Mouse (Mus musculus): ENCODE data around the gene Nln.
A peak's percentile ranks its signal among the peaks of the same experiment; 100 is the strongest.

Gene Nln

GRCm38 (mm10) chr13:104109288-104109815 is at the start of gene Nln, which contains the start of gene Sgtb:
Nln (minus strand) TSS chr13:104109614.
Sgtb (plus strand) TSS chr13:104109741.
- peak; percentile 87 to 88 for DNase-seq

GRCm38 (mm10) chr13:104155686-104156085 is 46.3 kb upstream of the Nln start:
- no peak for DNase-seq

GRCm38 (mm10) chr13:104155106-104155505 is 45.7 kb upstream of the Nln start:
- DNase-seq = no peak

- DNase-seq = no peak
These were observed 44.8 kb upstream of the Nln start for GRCm38 (mm10) chr13:104154180-104154579.

- DNase-seq = no peak
These were observed 36.2 kb upstream of the Nln start for GRCm38 (mm10) chr13:104145646-104146045.

GRCm38 (mm10) chr13:104144871-104145270 is 35.5 kb upstream of the Nln start:
- peak; percentile 25 to 36 for DNase-seq

- DNase-seq = peak; percentile 63 to 87
These were observed 30.2 kb upstream of the Nln start for GRCm38 (mm10) chr13:104139369-104140209.

- no peak for DNase-seq
These were observed 25.2 kb upstream of the Nln start for GRCm38 (mm10) chr13:104134510-104135085.

- no peak for DNase-seq
These were observed 23.1 kb upstream of the Nln start for GRCm38 (mm10) chr13:104132561-104132960.

- peak in 1 of 2 experiments; percentile 24 for DNase-seq
These were observed 14.4 kb upstream of the Nln start for GRCm38 (mm10) chr13:104123662-104124381.

GRCm38 (mm10) chr13:104122078-104122840 is 12.8 kb upstream of the Nln start:
- no peak for DNase-seq

- no peak for DNase-seq
These were observed 5.4 kb upstream of the Nln start for GRCm38 (mm10) chr13:104114827-104115226.

- DNase-seq = no peak
These were observed 4.4 kb upstream of the Nln start for GRCm38 (mm10) chr13:104113782-104114181.

GRCm38 (mm10) chr13:104112266-104112900 is 3.0 kb upstream of the Nln start:
- no peak for DNase-seq

- DNase-seq = no peak
These were observed 1.1 kb upstream of the Nln start for GRCm38 (mm10) chr13:104110526-104110925.

GRCm38 (mm10) chr13:104109816-104110521 is 555 bp upstream of the Nln start:
- DNase-seq = peak; percentile 45 to 61

- DNase-seq = peak in 1 of 2 experiments; percentile 8
These were observed 645 bp downstream of the Nln start for GRCm38 (mm10) chr13:104108651-104109287.

GRCm38 (mm10) chr13:104101606-104102235 is 7.7 kb downstream of the Nln start:
- DNase-seq = no peak

GRCm38 (mm10) chr13:104100416-104100815 is 9.0 kb downstream of the Nln start:
- no peak for DNase-seq

GRCm38 (mm10) chr13:104097190-104097589 is 12.2 kb downstream of the Nln start:
- DNase-seq = no peak
